Mouse (Mus musculus) urinary bladder, postnatal 25 days (tissue): Measurements from ENCODE around the gene Sncb.

Experiments used
- DNase-seq: peaks from one replicate; pipeline ENCODE4 v3.0.0; 2022; ENCODE audit warnings: low spot score

Gene Sncb

GRCm38 (mm10) chr13:54781086-54781485 is 14.7 kb upstream of the Sncb start:
- DNase-seq: no peak

- no peak for DNase-seq
Measured at GRCm38 (mm10) chr13:54780592-54780991, 14.2 kb upstream of the Sncb start.

- DNase-seq: no peak
Measured at GRCm38 (mm10) chr13:54767012-54767411, 617 bp upstream of the Sncb start.

GRCm38 (mm10) chr13:54765281-54766191 is 859 bp downstream of the Sncb start:
- DNase-seq: no peak

GRCm38 (mm10) chr13:54760906-54761305 is 5.5 kb downstream of the Sncb start:
- DNase-seq: no peak

- no peak for DNase-seq
Measured at GRCm38 (mm10) chr13:54760164-54760795, 6.1 kb downstream of the Sncb start.

GRCm38 (mm10) chr13:54759496-54759895 is 6.9 kb downstream of the Sncb start:
- no peak for DNase-seq

- no peak for DNase-seq
Measured at GRCm38 (mm10) chr13:54758756-54759470, 7.5 kb downstream of the Sncb start.

GRCm38 (mm10) chr13:54758045-54758755 is 8.2 kb downstream of the Sncb start:
- DNase-seq: peak; percentile 56

GRCm38 (mm10) chr13:54757093-54757830 is 9.1 kb downstream of the Sncb start:
- no peak for DNase-seq

GRCm38 (mm10) chr13:54756156-54756712 is 10.2 kb downstream of the Sncb start:
- DNase-seq: no peak

- DNase-seq: no peak
Measured at GRCm38 (mm10) chr13:54755201-54755830, 11.1 kb downstream of the Sncb start.

GRCm38 (mm10) chr13:54754169-54755080 is 12.0 kb downstream of the Sncb start:
- DNase-seq: no peak

- no peak for DNase-seq
Measured at GRCm38 (mm10) chr13:54753733-54754132, 12.7 kb downstream of the Sncb start.

- no peak for DNase-seq
Measured at GRCm38 (mm10) chr13:54752656-54753055, 13.7 kb downstream of the Sncb start.

GRCm38 (mm10) chr13:54750699-54751098 is 15.7 kb downstream of the Sncb start:
- DNase-seq: peak; percentile 41

GRCm38 (mm10) chr13:54749864-54750411 is 16.5 kb downstream of the Sncb start, which contains the start of gene Gprin1:
TSS of gene Gprin1 (minus strand) at chr13:54749874.
- no peak for DNase-seq

GRCm38 (mm10) chr13:54749061-54749863 is 17.1 kb downstream of the Sncb start:
- peak; percentile 17 for DNase-seq
